Mouse (Mus musculus): ENCODE results near the gene Arap1. TPM values are rescaled to one million over a fixed set of nuclear protein-coding genes. Genes with fewer than 3 reads are reported as not detected.

Arap1 gene
- total RNA-seq, 2 experiments from 2014 or later: 17.9 to 19.9 TPM

- intact Hi-C loops (cut with DNase I): no loop called here
- no peak for DNase-seq (ENCODE audit: low spot score in 2 of 2)
These were observed 37.1 kb downstream of the Arap1 start for GRCm38 (mm10) chr7:101384931-101385330.

GRCm38 (mm10) chr7:101385331-101385733 is 37.5 kb downstream of the Arap1 start:
- intact Hi-C loops (cut with DNase I): no loop called here

GRCm38 (mm10) chr7:101385866-101386452 is 38.1 kb downstream of the Arap1 start:
- intact Hi-C loops (cut with DNase I): no loop called here
- DNase-seq (ENCODE audit: low spot score in 2 of 2): no peak

More at GRCm38 (mm10) chr7:101385331-101385733, 37.5 kb downstream of the Arap1 start:
- no peak for DNase-seq (ENCODE audit: low spot score in 2 of 2)

GRCm38 (mm10) chr7:101389256-101389655 is 41.4 kb downstream of the Arap1 start:
- no peak for DNase-seq (ENCODE audit: low spot score in 2 of 2)
- intact Hi-C loops (cut with DNase I): no loop called here

GRCm38 (mm10) chr7:101391909-101392479 is 44.1 kb downstream of the Arap1 start:
- intact Hi-C loops (cut with DNase I): no loop called here
- no peak for DNase-seq (ENCODE audit: low spot score in 2 of 2)

- DNase-seq (ENCODE audit: low spot score in 2 of 2): no peak
- intact Hi-C loops (cut with DNase I): no loop called here
These were observed 45.1 kb downstream of the Arap1 start for GRCm38 (mm10) chr7:101393015-101393414.

- intact Hi-C loops (cut with DNase I): no loop called here
These were observed 46.0 kb downstream of the Arap1 start for GRCm38 (mm10) chr7:101393694-101394504.

GRCm38 (mm10) chr7:101394569-101394968 is 46.7 kb downstream of the Arap1 start:
- no peak for DNase-seq (ENCODE audit: low spot score in 2 of 2)
- intact Hi-C loops (cut with DNase I): no loop called here

More at GRCm38 (mm10) chr7:101393694-101394504, 46.0 kb downstream of the Arap1 start:
- no peak for DNase-seq (ENCODE audit: low spot score in 2 of 2)

- intact Hi-C loops (cut with DNase I): no loop called here
These were observed 47.6 kb downstream of the Arap1 start for GRCm38 (mm10) chr7:101395471-101395870.

GRCm38 (mm10) chr7:101397175-101397574 is 49.3 kb downstream of the Arap1 start:
- no peak for DNase-seq (ENCODE audit: low spot score in 2 of 2)
- intact Hi-C loops (cut with DNase I): no loop called here

More at GRCm38 (mm10) chr7:101395471-101395870, 47.6 kb downstream of the Arap1 start:
- DNase-seq (ENCODE audit: low spot score in 2 of 2): no peak

- intact Hi-C loops (cut with DNase I): no loop called here
- DNase-seq (ENCODE audit: low spot score in 2 of 2): no peak
These were observed 53.6 kb downstream of the Arap1 start for GRCm38 (mm10) chr7:101401510-101401909.

- intact Hi-C loops (cut with DNase I): no loop called here
These were observed 56.0 kb downstream of the Arap1 start for GRCm38 (mm10) chr7:101403831-101404230.

GRCm38 (mm10) chr7:101410267-101410936 is 62.5 kb downstream of the Arap1 start, which contains the start of gene Gm45837:
Gene Gm45837 (plus strand): TSS chr7:101410886.
- intact Hi-C loops (cut with DNase I): loop anchor here (5.0 kb wide), 1 partner anchor 92 kb away; no protein-coding TSS in a partner anchor
- DNase-seq (ENCODE audit: low spot score in 2 of 2): peak in 1 of 2 experiments; percentile 46

More at GRCm38 (mm10) chr7:101403831-101404230, 56.0 kb downstream of the Arap1 start:
- DNase-seq (ENCODE audit: low spot score in 2 of 2): no peak

- peak; percentile 84 to 89 for DNase-seq (ENCODE audit: low spot score in 2 of 2)
- intact Hi-C loops (cut with DNase I): loop anchor here (2.0 to 5.0 kb wide), 2 partner anchors 90 to 206 kb away; no protein-coding TSS in a partner anchor
These were observed 64.9 kb downstream of the Arap1 start for GRCm38 (mm10) chr7:101412796-101413195.

- intact Hi-C loops (cut with DNase I): loop anchor here (2.0 to 5.0 kb wide), 2 partner anchors 88 to 127 kb away; no protein-coding TSS in a partner anchor
- DNase-seq (ENCODE audit: low spot score in 2 of 2): peak in 1 of 2 experiments; percentile 56
These were observed 66.3 kb downstream of the Arap1 start for GRCm38 (mm10) chr7:101414209-101414608.

- intact Hi-C loops (cut with DNase I): loop anchor here (2.0 to 5.0 kb wide), 2 partner anchors 87 to 126 kb away; no protein-coding TSS in a partner anchor
- DNase-seq (ENCODE audit: low spot score in 2 of 2): peak in 1 of 2 experiments; percentile 53
These were observed 67.0 kb downstream of the Arap1 start for GRCm38 (mm10) chr7:101414661-101415511.

GRCm38 (mm10) chr7:101415512-101416100 is 67.7 kb downstream of the Arap1 start:
- DNase-seq (ENCODE audit: low spot score in 2 of 2): peak in 1 of 2 experiments; percentile 48
- intact Hi-C loops (cut with DNase I): loop anchor here (2.0 kb wide), 1 partner anchor 125 kb away; no protein-coding TSS in a partner anchor

GRCm38 (mm10) chr7:101416391-101416790 is 68.5 kb downstream of the Arap1 start:
- intact Hi-C loops (cut with DNase I): no loop called here
- DNase-seq (ENCODE audit: low spot score in 2 of 2): peak in 1 of 2 experiments; percentile 48
